Mouse (Mus musculus) liver, adult 2 months (tissue): ENCODE data around the gene Gm17268.

Source experiments
- CTCF ChIP-seq: fragments of 200-500 bp; IDR thresholded peaks from 2 replicates; pipeline ENCODE4 v1.5.1; 2011; ENCODE audit warnings: low read depth, low read length, control low read depth
- POLR2A ChIP-seq: fragments of 200-500 bp; IDR thresholded peaks from 2 replicates; pipeline ENCODE4 v1.6.1; 2011; ENCODE audit warnings: low read length, control low read depth; ENCODE audit not compliant: insufficient read depth; ENCODE audit errors: extremely low read depth

GRCm38 (mm10) chr11:82013756-82014155 lies 24.6 kb downstream of the Gm17268 start:
- TF ChIP-seq CTCF (no peak), POLR2A (no peak)
